Mouse (Mus musculus) cerebellum, adult 9-10 months (tissue): Measurements from ENCODE around the gene Neto2.
"Not testable (repeated sequence)": the region's sequence is repeated elsewhere in the genome, so short reads cannot be mapped to it uniquely, and the experiment has no call there.

ENCODE experiments used
- DNase-seq: peaks from one replicate; pipeline ENCODE4 v3.0.0; 2022

Neto2 gene

DNA sequence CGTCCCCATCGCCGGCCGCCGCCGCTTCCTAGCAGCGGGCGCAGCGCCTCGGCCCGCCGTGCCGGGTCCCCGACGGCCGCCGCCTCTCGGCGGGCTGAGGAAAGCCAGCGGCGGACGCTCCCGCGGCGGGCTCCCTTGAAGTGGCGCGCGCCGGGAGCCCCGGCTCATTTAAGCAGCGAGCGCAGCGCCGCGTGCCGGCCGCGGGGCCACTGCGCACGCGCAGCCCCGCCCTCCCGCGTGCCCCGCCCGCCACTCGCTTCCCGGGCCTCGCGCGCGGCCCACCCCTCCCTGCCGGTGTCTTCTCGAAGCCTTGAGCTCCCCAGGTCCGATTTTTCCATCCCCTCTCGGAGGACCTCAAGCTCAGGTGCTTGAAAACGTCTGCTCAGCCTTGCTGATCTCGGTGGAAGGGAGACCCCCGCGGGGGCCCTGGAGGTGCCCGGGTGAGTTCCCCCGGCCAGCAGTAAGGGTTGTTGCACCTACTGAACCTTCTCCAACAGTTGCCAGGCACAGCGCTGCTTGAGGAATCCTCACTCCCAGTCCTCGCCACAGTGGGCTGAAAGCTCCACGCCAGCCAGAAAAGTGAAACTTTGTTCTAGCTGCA is at the start of gene Neto2:
TSS of gene Neto2 (minus strand) at position 174 of the 601 bp plus-strand sequence.
- DNase-seq: peak; percentile 82

DNA sequence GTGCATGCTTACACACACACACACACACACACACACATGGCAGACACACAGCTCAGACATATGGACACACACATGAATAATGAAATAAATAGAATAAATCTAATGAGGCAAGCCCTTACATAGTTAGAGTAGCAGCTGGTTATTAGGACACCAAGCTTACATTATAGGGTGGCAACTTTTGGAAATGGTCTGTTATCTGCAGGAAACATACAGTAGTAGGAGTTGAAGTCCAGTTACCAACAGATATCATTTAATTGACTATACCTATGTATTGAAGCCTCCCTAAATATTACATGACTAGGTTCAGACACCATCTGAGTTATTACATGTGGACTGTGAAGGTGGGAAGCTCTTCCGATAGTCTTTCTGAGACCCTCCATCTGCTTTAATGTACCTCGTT is 44.3 kb upstream of the Neto2 start:
- DNase-seq: no peak

DNA sequence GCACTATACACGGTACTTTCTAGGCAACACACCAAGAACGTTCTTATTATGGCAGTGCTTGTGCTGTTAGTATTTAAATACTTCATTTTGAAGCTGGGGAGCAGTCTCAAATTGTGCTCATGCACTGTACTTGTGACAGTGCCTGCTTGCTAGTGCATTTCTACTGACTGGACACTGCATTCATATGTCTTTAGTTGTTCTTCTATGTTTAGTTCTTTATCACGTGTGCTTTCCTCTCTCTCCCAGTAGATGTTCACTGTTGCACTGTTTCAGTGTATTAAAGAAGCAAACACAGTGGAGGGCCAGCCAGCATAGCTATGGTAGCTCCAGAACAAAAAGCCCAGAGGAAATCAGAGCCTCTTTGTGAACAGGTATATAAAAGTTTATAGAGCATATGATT is 29.8 kb upstream of the Neto2 start:
- no peak for DNase-seq

DNA sequence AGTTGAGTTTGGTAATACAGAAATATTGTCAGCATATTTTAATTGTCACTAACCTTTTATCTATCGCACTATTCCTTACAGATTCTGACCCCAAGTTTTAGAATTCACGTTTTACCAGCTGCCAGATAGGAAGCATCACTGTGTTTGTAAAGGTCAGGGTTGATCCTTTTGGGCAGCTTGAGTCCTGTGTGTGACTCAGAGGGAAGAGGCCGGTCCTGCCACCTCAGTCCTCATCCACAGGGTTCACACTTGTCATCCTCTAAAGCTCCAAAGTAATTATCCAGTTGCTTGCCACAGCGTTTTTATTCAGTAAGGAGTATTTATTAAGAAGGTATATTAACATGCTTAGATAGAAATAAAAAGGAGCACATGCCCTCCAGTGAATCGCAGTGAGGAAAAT is 16.5 kb upstream of the Neto2 start:
- no peak for DNase-seq

DNA sequence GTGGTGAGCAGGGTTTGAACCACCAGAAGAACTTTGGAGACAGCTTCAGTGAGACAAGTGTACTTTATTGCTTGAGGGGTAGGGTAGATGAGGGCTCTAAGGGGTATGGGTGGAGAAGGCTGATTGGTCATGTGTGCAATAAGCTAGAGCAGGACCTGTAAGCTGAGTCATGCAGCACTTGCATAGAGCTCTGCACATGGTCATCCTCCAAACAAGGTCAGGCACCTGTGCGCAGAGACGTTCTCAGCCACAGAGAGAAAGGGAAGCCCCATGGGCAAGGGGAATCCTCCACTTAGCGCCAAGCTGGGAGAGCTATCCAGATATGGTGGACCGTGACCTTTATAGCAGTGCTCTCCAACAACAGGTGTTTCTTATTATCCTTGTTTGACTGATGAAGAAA is 16.0 kb upstream of the Neto2 start:
- DNase-seq: no peak

DNA sequence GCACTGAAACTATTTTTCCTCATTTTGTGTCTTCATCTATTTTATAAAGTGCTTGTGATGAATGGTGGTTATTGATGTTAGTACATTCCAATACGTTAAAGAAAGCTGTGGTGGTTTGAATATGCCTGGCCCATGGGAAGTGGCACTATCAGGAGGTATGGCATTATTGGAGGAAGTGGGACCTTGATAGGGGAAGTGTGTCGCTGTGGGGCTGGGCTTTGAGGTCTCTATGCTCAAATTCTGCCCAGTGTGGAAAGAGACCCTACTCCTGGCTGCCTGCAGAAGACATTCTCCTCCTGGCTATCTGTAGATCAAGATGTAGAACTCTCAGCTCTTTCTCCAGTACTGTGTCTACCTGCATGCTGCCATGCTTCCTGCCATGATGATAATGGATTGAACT is 6.3 kb upstream of the Neto2 start:
- DNase-seq: no peak

DNA sequence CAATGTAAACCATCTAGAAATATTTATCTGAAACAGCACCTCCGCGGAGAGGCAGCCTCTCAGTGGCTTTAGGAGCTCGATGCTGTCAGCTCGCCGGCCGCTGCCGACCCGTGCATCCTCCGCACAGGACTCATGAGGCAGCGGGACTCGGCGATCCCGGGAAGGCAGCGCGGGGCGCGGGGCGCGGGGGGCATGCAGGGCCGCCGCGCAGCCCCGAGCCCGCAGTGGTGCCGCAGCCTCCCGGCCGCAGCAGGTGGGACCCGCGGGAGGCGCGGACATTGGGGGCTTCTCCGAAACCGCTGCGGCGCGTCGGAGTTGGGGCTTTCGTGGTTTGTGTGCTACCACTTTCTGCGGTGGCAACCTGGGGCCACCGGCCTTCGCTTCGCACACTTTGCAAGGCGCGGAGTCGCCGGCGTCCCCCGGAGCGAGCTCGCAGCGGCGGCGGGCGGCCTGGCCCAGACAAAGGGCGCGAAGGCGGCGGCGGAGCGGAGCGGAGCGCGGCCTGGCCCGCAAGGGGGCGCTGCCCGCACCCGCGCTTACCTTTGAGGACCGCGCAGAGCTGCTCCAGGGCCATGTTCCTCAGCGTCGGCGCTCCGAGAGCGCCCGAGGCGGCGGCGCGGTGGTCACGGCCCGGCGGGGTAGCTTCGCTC is 498 bp downstream of the Neto2 start:
- peak; percentile 66 for DNase-seq

DNA sequence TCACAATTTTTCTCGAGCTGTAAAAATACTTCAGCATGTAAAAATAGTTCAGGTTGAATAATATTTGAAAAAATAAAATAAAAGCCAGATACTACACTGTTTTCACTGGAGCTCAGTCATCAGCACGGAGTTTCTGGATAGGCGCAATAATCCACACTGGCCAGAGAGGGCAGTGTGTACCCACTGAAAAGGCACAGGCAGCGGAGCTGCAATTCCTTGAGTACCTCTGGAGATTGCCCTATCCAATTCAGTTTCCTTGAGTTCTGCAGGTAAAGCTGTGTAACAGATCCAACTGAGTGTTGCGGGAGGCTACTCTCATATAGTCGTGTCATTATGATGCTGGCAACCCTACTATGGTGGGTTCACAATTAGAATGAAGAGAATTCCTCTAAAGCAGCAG is 1.7 kb downstream of the Neto2 start:
- DNase-seq: peak; percentile 85

DNA sequence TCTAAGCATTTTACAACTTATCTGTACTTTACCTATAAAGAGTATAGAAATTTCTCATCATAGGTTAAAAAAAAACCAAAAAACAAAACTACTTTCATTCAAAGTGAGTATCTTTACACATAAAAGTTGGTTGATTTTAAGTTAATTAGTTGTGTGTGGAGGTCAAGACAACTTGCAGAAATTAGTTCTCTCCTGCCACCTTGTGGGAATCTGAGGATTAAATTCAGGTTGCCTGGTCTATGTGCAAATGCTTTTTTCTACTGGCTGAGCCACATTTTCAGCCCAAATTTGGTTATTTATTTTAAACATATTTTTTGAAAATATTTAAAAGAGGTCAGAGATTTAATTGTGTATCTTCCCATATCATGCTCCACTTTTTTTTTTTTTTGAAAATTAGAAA is 35.6 kb downstream of the Neto2 start:
- DNase-seq: no peak

DNA sequence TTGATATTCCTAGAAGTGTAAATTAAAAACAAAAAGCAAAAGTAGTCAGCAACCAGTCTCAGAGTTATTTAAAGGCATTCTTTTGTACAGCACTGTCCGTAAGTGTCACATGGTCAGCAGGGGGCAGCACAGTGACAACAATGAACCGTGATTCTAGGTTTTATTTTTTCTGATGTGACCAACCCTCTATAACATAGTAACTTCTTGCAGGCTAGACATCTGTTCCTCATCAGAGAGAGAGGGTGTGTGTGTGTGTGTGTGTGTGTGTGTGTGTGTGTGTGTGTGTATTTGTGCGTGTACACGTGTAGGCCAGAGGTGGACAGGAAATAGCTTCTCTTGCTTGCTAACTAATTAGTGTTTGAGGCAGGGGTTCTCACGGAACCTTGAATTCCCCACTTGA is 38.7 kb downstream of the Neto2 start:
- DNase-seq: peak; percentile 72

DNA sequence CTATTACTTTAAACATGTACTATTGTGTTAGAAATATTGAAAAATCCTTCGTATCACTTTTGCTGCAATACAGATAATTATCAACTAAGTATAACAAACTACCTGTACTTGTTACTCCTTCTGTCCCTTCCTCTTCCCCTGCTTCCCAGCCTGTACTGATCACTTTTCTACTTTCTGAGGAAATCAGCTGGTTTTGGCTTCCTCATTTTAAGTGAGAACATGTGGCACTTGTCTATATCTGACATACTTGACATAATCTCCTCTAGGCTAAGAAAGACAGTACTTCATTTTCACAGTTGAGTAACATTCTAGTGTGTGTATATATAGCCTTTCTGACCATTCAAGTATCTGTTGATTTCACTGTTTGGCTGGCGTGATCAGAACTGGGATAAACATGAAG is 49.5 kb downstream of the Neto2 start:
- no peak for DNase-seq

DNA sequence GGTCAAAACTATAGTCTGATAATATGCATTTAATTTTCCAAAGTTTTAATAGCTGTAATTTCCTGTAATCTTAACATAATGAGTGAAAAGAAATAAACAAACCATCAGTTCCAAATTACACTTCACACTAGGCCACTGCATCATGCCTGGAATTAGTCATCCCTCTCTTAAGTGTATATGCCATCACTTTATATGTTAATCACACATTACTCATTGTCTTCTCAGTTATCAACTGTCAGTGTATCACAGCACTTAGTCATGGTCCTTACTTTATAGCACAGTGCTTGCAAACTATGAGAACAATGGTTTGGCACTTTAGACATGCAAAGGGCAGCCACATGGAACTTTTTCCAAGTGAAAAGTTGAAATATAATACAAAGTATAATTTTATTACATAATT is 52.2 kb downstream of the Neto2 start:
- DNase-seq: no peak

DNA sequence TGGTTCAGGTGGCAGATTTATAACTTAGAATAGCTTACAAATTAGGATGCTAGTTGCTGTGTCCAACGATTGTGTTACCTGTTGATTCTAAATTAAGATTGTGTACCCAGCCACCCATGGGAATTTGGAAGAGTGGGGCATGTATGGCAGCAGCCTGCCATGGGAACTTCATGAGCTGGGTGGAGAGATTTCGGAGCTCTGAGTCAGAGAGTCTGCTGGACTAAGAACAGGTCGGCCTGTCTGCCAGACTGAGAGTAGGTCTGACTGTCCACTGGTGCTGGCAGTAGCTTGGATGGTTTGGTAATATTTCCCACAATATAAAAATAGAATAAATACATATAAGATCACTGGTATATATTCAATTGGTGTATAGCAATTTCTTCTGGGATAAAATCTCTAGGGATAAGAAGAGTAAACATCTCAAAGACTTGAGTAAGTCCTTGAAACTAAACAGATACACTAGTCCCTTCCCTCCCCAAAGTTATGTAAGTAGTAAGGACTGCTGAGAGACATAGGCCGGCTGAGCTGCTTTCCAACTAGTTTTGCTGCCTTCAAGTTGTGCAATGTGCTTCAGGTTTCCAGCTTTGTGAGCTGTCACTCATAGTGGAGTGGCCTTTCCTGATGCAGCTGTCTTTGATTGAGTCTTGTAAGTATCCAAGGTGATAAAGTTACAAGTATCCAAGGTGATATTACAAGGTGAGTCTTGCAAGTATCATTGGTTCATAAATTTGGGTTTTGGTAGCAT is 55.6 kb downstream of the Neto2 start:
- DNase-seq: no peak

DNA sequence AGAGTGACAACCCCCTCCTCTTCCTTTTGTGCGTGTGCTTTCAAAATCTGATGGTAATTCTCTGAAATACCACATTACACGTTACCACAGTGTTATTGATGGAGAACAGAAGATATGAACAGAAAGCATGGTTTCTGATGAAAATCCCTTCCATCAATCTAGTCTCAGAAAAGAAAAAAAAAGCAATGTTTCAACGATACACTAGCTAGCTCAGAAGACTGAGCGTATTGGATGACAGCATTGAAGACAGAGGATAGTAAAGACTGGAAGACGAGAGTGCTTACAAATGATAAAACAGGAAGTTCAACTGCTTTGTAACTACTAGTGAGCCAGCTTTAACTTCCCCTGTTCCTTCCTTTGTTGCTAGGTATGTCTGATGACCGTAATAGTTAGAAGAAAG is 76.3 kb downstream of the Neto2 start:
- DNase-seq: no peak

DNA sequence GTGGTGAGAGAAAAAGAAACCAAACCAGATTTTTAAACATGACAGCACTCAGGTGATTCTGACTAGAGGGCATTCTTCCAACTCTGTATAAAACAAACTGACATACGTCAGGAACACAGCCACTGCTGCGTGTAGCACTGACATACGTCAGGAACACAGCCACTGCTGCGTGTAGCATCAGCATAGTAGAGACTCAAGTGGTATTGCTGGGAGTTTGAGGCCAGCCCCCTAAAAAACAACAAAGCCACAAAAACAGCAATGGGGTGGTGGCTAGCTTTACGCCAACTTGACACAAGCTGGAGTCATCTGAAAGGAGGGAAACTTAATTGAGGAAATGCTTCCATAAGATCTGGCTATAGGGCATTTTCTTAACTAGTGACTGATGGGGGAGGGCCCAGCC is 77.5 kb downstream of the Neto2 start:
- no peak for DNase-seq

DNA sequence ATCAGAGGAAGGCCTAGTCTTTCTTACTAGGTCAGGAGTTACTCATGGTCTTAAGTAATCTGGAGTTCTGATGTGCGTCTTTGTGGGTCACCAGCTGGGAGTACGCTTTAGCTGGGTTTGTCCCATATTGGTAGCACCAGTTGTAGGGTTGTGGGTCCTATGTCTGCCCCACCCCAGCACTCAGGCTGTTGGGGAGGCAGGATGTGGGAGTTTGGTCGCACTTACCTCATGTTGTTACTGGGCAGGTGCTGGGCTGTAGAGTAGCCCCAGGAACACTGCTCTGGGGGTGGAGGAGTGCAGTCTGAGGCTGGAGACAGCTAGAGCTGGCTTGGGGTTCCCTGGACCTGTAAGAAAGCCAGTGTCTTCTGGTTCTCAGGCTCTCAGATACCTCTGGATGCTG is 81.9 kb downstream of the Neto2 start:
- DNase-seq: no peak

DNA sequence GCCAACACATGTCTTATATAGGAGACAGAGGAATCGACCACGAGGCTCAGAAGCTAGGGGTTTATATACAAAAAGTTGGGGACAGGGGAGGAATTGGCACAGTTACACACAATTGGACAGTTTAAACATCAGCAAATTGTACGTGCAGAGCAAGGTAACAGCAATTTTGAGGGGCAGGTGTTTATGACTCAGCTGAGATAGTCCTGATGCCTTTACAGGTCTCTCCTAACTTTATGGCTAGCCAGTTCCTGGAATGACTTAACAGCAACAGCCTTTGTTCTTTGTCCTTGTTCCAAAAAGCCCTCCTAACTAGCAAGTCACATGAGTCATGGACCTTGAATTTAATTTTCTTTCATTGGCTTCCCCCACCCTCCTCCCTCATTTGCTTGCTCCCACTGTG is 83.6 kb downstream of the Neto2 start:
- DNase-seq: not testable (repeated sequence)

DNA sequence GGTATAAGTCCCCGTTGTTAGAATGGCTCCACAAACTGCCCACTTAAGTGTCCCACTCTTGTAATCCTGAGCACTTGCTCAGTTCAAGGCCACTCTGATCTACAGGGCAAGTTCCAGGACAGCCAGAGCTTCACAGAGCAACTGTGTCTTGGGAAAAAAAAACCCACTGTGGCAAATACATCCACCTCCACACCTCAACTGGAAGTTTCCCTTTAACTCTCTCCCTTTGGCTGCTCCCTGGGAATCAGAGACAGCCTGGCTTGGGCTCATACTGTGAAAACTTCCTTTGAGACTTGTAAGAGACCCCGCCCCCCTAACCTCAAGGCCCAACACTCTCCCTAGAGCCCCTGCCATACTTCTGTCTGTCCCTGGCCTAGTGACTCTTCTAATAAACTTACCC is 91.9 kb downstream of the Neto2 start:
- no peak for DNase-seq

DNA sequence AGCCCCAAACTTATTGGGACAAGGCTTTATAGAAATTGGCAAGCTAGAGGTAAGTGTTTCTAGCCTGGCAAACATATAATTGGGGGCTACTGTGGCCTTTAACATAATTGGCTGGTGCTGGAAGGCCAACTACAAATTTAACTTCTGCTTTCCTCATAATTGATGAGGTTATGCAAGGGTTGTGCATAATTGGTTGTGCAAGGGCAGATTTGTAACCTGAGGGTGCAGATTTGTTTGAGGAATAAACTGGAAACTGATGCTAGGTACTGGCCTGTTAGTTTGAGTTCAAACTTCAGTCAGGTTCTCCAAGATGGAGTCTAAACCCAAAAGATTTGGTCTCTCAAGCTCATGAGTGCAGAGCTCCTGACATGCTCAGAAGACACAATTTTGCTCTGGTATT is 92.9 kb downstream of the Neto2 start:
- DNase-seq: no peak

DNA sequence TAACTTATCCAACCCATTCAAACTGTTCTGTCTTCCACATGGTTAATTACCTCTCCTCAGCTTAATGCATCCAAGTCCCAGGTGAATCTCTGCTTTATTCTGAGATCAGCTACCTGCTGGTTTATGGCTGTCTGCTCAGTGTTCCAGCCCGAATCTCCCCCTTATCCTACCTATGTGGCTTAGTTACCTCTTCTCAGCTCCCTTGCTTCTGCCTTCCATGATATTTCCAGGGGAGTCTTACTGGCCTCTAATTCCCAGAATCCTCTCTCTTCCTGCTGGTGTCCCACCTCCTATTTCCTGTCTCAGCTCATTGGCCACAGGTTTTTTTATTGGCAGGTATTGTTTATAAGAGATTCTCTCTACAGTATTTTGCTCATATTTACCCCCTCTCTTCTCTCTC is 93.8 kb downstream of the Neto2 start:
- DNase-seq: no peak

DNA sequence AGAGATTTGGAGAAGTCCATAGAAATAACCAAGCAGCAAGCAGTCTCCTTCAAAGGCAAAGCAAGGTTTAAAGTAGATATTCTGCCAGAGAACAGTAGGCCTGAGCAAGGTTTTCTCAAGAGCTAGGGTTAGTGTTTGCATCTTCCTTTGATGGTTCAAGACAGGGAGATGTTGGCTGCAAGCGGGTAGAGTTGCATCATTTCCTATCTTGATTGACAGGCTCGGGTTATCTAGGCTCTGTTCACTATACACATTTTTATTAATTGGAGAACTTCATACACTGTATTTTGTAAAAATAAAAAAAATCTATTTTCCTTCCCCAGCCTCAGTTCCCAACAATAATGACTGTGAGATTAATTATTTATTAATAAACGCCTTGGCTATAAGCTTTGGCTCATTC is 94.2 kb downstream of the Neto2 start:
- no peak for DNase-seq

DNA sequence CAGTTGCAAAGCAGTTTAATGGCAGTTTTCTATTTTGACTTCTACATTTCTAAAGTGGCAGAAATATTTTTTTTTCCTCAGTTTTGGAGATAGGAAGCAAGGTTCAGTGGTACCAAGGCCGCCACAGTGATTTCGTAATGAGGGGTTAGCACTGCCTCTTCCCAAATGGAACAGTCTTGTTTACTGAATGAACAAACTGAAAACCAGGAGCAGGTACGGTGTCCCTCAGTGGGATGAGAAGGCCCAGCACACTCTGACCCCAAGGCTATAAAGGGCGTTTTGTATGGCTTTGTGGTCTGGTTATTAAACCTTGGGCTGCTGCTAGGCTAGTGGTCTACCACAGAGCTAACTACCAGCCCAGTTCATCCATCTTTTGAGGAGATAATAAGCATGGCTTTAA is 96.5 kb downstream of the Neto2 start:
- DNase-seq: no peak

DNA sequence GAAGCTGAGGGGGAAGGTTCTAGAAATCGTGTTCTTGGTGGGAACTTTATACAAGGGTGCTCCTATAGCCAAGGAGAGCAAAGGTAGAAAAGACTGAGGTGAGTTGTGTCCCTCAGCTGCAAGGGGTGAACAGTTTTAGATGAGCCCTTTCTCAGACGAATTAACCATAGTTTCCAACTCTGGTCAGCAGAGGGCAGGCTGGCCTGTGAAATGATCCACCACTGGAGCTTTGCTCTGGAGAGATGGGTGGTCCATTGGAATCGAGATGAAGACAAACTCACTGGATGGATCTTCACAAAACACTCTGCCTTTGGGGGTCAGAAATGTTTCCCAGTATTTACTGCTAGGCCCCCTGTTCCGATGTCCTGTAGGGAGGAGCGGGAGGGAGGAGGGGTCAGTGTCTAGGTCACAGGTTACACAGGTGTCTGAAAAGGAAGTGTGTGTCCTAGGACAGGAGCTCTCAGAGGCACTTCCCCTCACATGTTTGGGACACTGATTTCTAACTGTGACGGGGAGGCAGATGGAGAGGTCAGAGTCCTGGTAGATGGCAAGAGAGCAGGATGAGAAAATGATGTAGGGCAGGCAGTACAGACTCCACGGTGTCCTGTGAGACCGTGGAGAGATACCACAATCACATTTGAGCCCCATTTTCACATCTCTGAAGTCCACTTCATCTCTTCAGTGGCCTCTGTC is 97.4 kb downstream of the Neto2 start:
- peak; percentile 70 for DNase-seq

DNA sequence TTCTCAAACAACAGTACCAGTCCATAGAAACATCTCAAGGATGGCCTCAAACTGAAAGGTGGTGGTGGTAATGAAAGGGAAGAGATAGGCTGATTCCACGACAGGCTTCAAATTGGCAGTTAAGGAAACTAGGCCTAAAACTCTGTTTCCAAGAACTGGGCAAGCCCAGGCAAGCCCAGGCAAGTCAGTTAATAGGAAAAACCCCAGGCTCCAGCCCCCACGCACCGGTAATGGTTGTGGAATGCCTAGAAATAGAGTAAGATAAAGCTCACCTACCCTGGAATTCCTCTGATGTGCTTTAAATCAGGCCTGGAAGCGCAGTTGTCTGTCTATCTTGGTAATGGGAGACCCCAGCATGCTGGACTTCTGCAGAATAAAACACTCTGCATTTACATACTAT is 98.0 kb downstream of the Neto2 start:
- no peak for DNase-seq
